Mouse (Mus musculus) kidney, adult 18-20 months (tissue): ENCODE measurements at regions not wholly inside any gene's neighbourhood (a gene's known extent, or its start where the extent isn't known, plus 50 kb on each side); places are given as distances from the start of the nearest gene placed in this dataset.

Experiments
- DNase-seq: peaks from one replicate; pipeline ENCODE4 v3.0.0; 2021

DNA sequence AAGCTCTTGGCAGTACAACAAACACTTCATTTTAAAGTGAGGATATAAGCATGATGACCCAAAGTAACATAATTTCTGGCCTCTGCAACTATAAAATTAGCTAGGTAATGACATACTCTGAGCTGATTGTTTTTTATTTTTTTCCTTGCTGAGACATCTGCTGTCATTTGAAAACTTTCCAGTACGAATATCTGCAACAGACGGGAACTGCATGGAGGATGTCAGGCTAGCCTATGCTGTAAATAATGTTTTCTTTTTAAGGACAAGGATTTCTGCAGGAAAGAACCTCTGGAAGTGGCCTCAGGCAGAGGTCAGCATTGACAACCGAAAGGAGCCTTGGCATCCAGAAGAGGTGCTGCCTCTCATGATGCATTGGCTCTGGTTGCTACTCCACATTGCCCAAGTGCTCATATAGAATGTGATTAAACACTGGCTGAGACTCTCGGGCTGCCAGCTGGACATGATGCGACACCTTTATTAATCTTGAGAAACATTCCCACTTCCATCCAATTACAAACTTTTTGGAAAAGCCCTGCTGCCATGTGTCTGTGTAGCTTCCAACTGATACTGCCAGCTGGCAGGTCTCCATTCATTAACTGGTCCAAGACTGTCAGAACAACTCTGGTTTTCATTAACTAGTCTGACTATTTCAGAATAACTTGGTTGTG is 837.9 kb downstream of the Ryr2 start:
- no peak for DNase-seq

DNA sequence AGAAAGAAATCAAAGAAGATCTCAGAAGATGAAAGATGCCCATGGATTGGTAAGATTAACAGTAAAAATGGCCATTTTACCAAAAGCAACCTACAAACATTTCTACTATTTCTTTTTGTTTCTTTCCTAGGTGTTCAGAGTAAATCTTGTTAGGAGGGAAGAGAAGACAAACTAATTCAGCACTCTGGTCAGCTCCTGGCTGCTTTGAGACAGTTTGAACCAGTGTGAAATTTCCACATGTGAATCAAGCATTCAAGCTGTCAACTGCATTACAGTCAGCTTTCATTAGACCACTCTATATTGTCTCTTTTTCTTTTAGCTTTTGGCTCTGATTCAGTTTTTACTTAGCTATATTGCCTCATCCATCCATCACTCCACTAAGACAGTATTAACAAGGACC is 859.2 kb downstream of the Ryr2 start:
- no peak for DNase-seq

DNA sequence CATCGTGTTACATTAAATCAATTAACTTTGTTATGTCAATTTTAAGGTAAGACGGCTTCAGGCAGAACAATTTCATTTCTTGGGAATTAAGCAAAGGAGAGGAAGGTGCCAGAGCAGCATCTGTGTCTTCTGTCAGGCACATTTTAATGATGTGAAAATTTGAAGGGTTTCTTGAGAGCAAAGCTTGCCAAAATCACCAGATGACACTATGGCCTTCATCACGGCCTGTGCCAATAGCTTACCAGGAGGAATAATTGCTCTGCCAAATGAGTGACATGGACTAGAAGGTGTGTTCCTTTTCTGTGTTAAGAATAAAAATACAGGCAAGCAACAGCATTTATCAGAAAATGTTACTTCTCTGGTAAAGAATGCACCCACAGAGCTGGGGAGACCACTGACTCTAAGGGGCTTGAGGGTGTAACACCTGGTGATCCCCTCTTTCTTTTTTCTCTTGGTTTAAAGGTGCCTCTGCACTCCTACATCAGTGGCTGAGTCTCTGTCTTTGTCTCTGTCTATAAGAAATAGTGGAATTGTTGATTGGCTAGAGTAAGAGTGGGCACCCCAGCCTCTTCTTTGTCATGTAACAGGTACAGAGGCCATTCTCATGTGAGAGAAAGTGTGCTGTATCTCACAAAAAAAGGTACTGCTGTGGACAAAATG is 856.2 kb upstream of the Chrm3 start:
- DNase-seq = no peak

DNA sequence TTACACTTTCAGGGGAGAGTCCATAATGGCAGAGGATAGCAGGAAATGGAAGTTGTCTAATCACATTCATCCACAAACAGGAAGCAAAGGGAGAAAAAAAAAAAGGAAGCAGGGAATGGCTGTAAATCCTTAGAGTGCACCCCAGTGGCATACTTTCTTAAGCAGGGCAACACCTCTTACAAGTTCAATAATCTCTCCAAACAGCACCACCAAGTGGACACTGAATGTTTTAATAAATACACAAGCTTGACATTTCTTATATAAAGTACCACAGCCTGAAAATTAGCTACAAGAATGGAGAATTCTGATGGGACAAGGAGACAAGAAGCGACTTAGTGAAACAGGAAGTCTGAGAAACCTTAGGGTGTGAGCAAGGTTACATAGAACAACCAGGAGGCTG is 849.5 kb upstream of the Chrm3 start:
- no peak for DNase-seq

DNA sequence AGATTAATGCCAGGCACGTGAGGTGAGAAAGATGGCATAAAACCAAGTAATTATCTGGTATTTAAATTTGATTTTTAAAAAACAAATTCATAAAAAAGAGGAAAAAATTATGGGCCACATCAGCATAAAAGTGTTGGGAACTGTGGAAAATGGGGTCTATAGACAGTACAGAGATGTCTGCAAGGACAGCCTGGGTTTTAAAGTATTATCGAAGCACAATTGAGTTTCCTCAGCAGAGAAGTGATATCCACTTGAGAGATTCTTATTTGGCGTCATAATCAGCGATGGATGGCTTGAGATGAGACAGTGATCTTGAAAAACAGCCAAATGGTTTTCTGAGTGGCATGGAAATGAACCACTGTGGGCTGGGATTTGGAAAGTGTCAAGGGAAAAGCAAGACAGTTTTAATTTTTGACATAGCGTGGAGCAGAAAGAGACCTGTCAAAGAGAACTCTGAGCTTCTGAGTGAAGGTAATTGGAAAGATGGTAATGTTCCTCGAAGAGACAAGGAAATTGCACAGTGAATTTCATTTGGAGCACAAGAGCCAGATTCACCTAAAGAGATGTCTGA is 844.7 kb upstream of the Chrm3 start:
- DNase-seq = no peak

DNA sequence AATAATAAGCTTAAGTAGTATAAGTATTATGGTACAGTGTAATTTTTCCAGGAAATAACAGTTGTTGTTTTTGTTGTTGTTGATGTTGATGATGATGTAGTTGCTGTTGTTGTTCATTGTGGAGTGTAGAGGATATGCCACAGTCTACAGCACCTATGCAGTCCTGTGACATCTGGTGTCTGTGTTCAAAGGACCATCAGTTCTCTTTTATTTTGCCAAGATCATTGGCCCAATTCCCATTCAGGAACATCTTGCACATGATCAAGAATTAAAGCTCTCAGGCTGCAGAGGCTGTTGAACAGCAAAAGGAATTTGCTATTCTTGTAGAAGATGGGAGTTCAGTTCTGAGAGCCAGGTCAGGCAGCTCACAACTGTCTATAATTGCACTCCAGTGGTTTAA is 841.3 kb upstream of the Chrm3 start:
- DNase-seq = no peak

DNA sequence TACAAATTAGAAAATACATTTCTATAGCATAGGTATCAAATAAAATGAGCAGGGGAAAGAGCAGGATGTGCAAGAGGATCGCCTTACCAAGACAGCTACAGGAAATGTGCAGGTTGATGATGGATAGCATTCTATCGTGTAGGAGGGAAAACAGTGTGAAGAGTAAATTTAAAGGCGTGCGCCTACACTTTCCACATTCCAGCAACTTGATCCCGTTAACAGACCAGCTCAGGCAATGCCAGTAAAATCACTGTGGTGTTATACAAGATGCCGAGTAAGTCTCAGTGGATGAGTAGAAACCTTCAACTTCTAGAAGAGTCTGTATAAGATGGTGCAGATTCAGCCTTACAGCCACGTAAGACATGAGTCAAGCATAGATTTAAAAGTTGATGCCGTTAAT is 831.8 kb upstream of the Chrm3 start:
- no peak for DNase-seq

DNA sequence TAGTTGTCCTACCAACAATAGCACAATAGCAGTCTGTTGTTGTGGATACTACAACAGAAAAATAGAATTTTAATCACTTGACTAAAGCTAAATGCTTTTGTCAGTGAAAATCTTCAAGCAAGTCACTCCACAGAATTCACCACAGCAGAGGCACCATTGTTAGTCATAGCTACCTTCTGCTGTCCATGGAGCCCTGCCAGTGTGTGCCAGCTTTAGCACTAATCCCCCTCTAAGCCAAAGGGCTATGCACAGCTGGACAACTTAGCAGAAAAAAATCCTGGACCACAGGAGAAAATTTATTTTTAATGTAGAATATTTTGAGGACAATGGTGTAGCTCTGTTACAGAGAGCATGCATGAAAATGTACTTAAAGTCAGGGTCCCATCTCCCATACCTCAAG is 820.5 kb upstream of the Chrm3 start:
- DNase-seq = no peak

DNA sequence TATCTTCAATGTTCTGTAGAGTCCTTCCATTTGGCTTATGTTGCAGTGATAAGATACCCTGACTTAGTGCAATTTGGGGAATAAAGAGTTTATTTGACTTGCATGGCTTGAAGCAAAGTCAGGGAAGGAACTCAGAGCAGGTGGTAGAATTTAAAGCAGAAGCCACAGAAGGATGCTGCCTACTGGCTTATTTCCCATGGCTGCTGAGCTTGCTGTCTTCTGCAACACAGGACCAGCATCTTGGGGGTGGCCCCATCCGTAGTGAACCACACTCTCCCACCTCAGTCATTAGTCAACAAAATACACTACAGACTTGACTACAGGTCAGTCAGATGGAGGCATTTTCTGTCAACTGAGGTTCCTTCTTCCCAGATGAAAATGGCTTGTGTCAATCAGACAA is 819.7 kb upstream of the Chrm3 start:
- no peak for DNase-seq

DNA sequence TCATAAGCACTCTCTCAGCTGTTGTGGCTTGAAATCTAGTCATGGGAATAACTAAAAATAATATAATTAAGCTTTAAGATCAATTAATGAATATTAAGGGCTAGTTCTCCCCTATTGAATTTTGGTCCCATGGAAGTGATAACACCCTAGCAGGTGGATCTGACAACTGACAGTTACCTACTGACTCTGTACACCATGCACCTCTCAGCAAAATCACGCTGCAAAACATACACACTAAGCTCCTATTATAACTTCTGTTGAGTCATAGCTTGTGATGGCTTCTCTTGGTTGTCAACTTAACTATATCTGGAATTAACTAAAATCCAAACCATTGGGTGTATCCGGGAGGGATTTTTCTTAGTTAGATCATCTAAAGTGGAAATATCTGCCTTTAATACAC is 817.9 kb upstream of the Chrm3 start:
- no peak for DNase-seq

DNA sequence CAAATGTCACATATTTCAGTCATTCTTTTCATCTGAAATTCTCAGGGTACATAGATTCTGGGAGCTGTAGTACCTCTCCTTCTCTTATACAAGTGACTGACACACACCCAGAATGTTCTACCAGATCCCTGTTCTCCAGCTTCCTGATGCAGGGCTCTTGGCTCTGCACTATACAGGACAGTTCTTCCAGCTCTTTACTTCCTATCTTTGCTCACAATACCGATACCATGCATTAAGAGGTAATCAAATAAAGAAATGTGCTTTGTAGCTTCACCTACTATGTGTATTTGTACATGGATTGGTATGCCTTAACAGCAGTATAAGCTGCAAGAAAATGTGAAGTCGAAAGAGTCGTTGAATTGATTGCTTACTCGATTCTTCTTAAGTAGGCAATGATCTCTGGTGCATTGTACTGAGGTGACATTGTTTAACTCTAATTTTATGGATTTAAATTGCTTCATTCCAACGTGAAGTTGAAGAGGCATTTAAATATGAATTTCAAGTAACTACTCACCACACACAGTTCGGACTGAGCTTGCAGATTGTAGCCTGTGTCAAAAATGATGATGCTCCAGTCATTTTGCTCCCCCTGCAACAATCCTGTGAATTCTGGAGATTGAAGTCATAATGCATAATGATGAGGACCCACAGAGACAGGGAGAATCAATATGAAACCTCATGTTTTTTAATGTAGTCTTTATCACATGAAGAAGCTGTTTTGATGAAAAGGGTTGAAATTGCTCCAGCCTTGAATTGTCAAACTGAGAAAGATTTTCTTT is 817.2 kb upstream of the Chrm3 start:
- DNase-seq = no peak

DNA sequence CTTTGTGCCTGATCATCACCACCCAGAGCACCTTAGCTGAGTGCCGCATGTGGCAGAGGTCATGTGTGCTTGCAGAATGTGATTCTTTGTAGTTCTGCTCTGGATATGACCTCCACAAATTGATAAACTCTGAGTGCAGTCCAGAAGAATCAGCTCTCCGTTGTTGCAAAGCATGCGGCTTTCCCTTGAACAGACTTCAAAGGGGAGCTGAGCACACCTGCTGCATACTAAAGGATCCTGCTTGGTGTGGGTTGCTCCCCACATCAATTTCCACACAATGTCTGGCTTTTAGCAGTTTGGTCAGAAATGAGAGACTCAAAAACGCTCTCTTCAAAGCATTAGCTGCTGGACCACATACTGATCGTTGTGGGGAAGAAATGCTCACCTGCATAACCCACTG is 806.5 kb upstream of the Chrm3 start:
- DNase-seq = no peak

DNA sequence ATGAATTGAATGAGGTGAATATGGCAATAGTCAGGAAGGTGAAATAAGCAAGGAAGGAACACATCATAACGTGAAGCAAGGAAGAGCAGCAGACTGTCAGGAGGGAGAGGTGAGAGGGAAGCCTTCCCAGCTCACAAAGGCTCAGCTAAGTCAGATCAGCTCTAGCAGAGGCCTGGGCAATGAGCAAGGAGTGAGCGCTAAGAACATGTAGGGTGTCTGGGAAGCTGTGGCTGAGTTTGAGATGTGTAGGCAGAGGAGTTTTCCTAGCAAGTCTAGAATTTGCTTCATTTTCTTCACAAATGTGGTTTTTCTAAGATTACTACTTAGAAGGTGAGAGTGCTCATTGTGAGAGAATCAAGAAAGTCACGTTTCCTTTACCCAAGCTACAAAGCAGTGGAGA is 803.5 kb upstream of the Chrm3 start:
- DNase-seq = no peak

DNA sequence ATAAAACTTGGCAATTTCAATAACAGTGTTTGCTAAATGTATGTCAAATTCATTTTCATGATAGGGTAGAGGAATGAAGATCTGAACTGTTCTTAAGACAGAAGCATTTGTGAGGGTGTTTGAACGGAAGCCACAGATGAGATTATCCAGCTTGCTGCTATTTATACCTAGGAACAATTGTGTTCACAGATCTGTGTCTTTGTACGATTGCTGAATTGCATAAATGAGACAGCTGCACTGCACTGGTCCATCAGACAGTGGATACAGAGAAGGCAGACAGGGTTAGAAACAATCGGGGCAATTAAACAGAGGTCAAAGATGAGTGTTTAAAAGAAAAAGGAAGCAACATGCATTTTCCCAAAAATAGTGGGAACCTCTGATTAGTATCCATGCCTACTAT is 786.6 kb upstream of the Chrm3 start:
- no peak for DNase-seq

DNA sequence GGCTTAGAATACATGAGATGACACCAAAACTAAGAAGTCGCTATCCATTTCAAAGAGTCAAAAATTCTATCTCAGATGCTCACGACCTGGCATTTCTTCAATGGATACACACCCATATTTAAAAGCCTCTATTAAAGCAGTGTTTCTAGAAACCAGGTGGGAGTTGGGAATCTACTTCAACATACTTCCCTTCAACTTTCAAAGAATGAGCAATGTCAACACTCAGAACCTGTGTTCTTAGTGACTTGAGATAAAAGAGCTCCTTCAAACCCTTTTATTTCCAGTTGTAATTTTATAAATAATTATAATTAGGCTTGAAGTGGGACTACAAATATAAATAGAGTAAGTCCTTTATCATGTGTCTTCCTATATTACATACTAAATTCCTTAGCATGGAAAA is 747.0 kb upstream of the Chrm3 start:
- DNase-seq = no peak

DNA sequence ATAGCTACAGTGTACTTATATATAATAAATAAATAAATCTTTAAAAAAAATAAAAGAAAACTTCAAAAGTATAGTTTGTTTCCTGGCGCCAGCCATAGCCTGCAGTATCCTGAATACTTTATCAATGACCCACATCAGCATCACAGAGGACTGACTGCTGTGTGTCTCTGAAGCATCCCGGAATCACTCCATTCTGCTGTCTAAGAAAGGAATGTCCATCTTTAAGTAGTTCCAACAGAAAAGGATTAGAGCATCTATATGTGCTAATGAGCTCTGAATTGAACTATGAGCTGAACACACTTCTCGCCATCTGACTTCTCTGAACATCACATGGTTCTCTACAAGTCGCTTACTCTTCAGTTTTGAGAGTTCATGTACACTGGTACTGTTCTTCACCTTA is 745.8 kb upstream of the Chrm3 start:
- no peak for DNase-seq

DNA sequence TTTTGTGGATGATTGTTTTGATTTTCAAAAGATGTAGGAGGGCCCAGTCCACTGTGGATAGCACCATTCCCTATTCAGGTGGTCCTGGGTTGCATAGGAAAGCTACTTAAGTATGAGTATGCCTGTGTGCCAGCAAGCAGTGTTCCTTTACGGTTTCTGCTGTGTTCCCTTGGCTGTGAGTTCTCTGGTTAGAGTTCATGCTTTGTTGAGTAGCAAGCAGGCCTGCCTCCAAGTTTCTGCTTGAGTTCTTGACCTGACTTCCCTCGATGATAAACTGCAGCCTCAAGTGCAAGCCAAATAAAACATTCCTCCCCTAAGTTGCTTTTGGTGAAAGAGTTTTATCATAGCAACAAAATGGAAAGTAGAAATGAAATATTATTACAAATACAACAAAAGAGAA is 744.9 kb upstream of the Chrm3 start:
- peak; percentile 13 for DNase-seq

DNA sequence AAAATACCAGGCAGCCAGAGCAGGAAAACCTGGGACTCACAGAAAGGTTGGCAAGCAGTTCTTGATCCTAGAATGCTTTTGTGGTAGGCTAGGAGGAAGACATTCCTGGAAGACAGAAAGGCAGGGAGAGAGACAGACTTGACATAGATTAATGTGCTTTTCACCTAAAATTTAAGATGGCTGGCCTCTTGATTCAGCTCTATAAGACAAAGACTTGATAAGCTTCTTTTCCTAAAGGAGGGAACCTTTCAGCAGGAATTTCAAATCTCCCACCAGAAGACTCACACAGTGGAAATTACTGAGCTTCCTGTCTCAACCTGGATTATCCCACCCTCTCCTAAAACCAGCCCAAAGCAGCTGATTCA is 738.9 kb upstream of the Chrm3 start:
- no peak for DNase-seq

DNA sequence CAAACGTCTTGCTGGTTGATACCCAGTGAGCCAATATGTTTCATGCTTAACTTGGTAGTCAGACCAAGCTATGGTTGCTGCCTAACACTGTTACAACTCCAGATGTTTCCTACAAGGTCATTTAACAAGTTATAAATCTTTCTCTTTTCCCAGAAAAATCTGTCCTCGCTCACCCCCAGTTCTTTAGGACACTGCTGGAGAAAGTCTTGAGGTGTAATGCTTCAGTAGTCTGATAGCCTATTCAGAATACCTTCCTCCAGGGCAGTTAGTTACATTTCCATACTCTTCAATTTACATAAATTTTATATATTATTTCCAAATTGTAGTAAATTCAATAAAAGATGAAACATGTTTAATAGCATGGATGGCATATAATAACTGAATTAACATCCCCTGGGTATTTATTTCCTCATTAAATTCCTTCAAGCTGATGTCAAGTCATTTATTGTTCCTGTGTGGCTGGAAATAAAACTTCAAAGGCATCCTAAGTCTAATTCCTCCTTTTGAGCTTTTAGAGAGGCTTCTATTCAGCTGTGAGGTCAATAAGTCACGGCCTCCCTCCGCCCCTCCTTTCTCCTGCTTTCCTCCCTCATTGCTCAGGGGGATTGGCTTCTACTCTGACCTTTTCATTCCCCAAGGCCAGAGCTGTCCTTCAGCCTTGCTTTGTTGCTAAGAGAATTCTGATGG is 738.4 kb upstream of the Chrm3 start:
- peak; percentile 2 for DNase-seq

DNA sequence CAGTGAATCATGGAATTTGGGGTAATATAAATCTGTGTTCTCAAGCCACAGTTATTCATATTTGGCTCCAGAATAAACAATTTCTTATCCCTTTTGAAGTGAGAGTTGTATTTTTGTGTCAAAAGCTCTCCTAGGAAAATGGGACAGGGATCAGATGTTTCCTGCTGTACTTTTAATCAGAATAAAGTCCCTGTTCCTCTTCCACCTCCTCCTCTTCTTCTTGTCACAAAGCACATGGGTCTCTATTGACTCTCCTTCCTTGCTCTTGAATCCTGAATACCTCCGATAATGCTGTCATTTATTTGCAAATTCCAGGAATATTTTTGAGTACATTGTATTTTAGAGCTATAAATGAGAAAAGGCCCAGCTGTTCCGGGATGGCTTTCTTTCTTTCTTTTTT is 732.3 kb upstream of the Chrm3 start:
- DNase-seq = no peak
